Mouse (Mus musculus) limb, embryonic 11.5 days (tissue): ENCODE data around the gene Vps35. TPM values are rescaled to one million over a fixed set of nuclear protein-coding genes. Genes with fewer than 3 reads are reported as not detected.

Source experiments
- ATAC-seq: fragments of 200-750 bp; cut with Nextera tagmentation; 2 replicates; pipeline ENCODE4 v1.8.0; 2017; ENCODE audit warnings: low read depth; ENCODE audit not compliant: insufficient number of reproducible peaks, low FRiP score, low TSS enrichment
- DNase-seq: peaks from one replicate; pipeline ENCODE4 v3.0.0-alpha.2; 2015; ENCODE audit warnings: low spot score
- H3K27ac ChIP-seq: fragments of 300-500 bp; sonication (generic); replicated peaks from 2 replicates; pipeline ENCODE4 v1.5.1; 2014; ENCODE audit warnings: low read depth, mild to moderate bottlenecking, low read length
- H3K27me3 ChIP-seq: fragments of 300-500 bp; sonication (generic); 2 replicates; pipeline ENCODE4 v1.6.1; 2014; ENCODE audit warnings: mild to moderate bottlenecking, low read length, mixed read lengths; ENCODE audit not compliant: control insufficient read depth, insufficient read depth
- H3K36me3 ChIP-seq: fragments of 300-500 bp; sonication (generic); 2 replicates; pipeline ENCODE4 v1.6.1; 2014; ENCODE audit warnings: mild to moderate bottlenecking, low read length, moderate library complexity, mixed read lengths; ENCODE audit not compliant: control insufficient read depth, insufficient read depth
- H3K4me1 ChIP-seq: fragments of 300-500 bp; sonication (generic); 2 replicates; pipeline ENCODE4 v1.6.1; 2014; ENCODE audit warnings: low read length, mixed read lengths; ENCODE audit not compliant: control insufficient read depth, insufficient read depth
- H3K4me2 ChIP-seq: fragments of 300-500 bp; sonication (generic); 2 replicates; pipeline ENCODE4 v1.6.1; 2014; ENCODE audit warnings: low read depth, mild to moderate bottlenecking, moderate library complexity; ENCODE audit not compliant: severe bottlenecking
- H3K4me3 ChIP-seq: fragments of 300-500 bp; sonication (generic); 2 replicates; pipeline ENCODE4 v1.5.1; 2014; ENCODE audit warnings: low read depth, low read length
- H3K9ac ChIP-seq: fragments of 300-500 bp; sonication (generic); 2 replicates; pipeline ENCODE4 v1.6.1; 2014; ENCODE audit warnings: mild to moderate bottlenecking, low read length
- H3K9me3 ChIP-seq: fragments of 300-500 bp; sonication (generic); 2 replicates; pipeline ENCODE4 v1.6.1; 2016; ENCODE audit warnings: low read length; ENCODE audit not compliant: control insufficient read depth
- WGBS: fragments of 180-500 bp; shearing (Covaris S2); extraction: QIAGEN DNeasy Blood & Tissue Kit; methylation state at CpG from one replicate; pipeline ENCODE4 v1.1.7; 2014; 5-methylcytosine and 5-hydroxymethylcytosine counted together
- polyA plus RNA-seq: library from polyadenylated mRNA; unstranded; fragments of >200 nt; fragmentation: Nextera tagmentation; extraction: Ambion mirVana; gene quantifications from 2 replicates; pipeline ENCODE4 v1.2.1, GENCODE M21; 2014

Gene Vps35
- polyA plus RNA-seq, 1 experiment from 2014 or later, result 150 TPM

- Histone ChIP-seq H3K36me3 (no peaks in the 10 kb centered on the region), H3K9ac (peak overlapping the region; percentile 94), H3K4me2 (peak overlapping the region; percentile 83), H3K9me3 (no peaks in the 10 kb centered on the region), H3K4me1 (peaks cover 8% of the 10 kb centered on the region), H3K4me3 (peak overlapping the region; percentile 95), H3K27ac (no peak overlapping the region), H3K27me3 (no peaks in the 10 kb centered on the region)
- peak; percentile 52 for ATAC-seq
- DNase-seq, result peak; percentile 27
- WGBS, result under 1% methylated on average over 52 of the region's 53 CpGs
These were observed 785 bp downstream of the Vps35 start for GRCm38 (mm10) chr8:85298600-85299433.

DNA sequence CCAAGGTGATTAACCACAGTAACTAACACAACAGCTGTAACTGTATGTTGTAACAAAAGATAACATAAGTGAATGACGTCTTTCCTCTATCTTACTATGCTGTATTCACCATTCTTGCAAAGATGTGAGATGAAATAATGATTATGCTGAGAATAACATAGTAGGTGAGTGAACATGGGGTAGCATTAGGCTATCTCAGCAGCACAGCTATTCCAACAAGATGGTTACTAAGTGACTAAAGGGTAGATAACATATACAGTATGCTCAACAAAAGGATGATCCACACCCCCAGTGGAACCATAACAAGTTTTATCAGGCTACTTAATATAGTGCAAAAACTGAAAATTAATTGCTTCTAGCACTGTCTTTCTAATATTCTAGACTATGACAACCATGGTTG, 12.8 kb downstream of the Vps35 start:
- 95% methylated on average over 1 of the region's 1 CpGs for WGBS
- H3K4me2 ChIP-seq, result no peak overlapping the region
- H3K4me1 ChIP-seq, result no peaks in the 10 kb centered on the region
- no peaks in the 10 kb centered on the region for H3K27me3 ChIP-seq
- DNase-seq (no peak), ATAC-seq (no peak)
- H3K9ac ChIP-seq, result no peak overlapping the region
- peaks cover 19% of the 10 kb centered on the region for H3K36me3 ChIP-seq
- H3K9me3 ChIP-seq, result no peaks in the 10 kb centered on the region
- no peak overlapping the region for H3K27ac ChIP-seq
- no peak overlapping the region for H3K4me3 ChIP-seq

DNA sequence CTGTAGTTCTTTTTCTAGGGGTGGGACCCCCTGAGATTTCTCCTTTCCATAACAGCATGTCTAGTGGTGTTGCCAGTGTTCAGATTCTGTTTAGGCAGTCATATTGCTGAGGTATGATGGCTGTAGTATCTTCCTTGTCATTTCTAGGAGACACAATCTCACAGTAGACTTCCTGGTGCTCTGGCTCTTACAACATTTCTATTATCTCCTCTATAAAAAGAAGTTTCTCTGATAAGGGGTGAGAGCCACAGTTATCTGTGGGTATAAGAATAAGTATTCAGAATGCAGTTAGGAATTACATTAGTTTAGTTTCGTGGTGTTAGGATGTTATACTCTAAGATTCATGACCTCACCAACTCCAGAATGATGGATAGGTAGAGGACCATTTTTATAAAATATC, 72.3 kb downstream of the Vps35 start:
- Histone ChIP-seq H3K27me3 (no peaks in the 10 kb centered on the region), H3K36me3 (no peaks in the 10 kb centered on the region), H3K4me2 (no peak overlapping the region), H3K9me3 (no peaks in the 10 kb centered on the region), H3K4me3 (no peak overlapping the region), H3K9ac (no peak overlapping the region), H3K27ac (no peak overlapping the region), H3K4me1 (no peaks in the 10 kb centered on the region)
- DNase-seq, result no peak
- 61% methylated on average over 1 of the region's 1 CpGs for WGBS
- no peak for ATAC-seq

GRCm38 (mm10) chr8:85225688-85226087, 73.9 kb downstream of the Vps35 start, which contains the start of gene Olfr371:
Olfr371 (plus strand) TSS chr8:85225988.
- no peaks in the 10 kb centered on the region for H3K4me1 ChIP-seq
- no peak within 1 kb of the TSS for H3K4me2 ChIP-seq
- H3K27me3 ChIP-seq, result no peaks in the 10 kb centered on the region
- no peak within 1 kb of the TSS for H3K27ac ChIP-seq
- no peaks in the 10 kb centered on the region for H3K36me3 ChIP-seq
- no peaks in the 10 kb centered on the region for H3K9me3 ChIP-seq
- H3K9ac ChIP-seq, result no peak within 1 kb of the TSS
- DNase-seq (no peak), ATAC-seq (no peak)
- 45% methylated on average over 1 of the region's 1 CpGs for WGBS
- H3K4me3 ChIP-seq, result no peak within 1 kb of the TSS

- no peak for ATAC-seq
These were observed 78.6 kb downstream of the Vps35 start for GRCm38 (mm10) chr8:85220992-85221391.

GRCm38 (mm10) chr8:85220220-85220619, 79.4 kb downstream of the Vps35 start:
- Histone ChIP-seq H3K4me1 (no peaks in the 10 kb centered on the region), H3K27me3 (no peaks in the 10 kb centered on the region), H3K4me3 (no peak overlapping the region), H3K36me3 (no peaks in the 10 kb centered on the region), H3K27ac (no peak overlapping the region), H3K9me3 (no peaks in the 10 kb centered on the region), H3K9ac (no peak overlapping the region), H3K4me2 (no peak overlapping the region)
- DNase-seq, result no peak
- 75% methylated on average over 4 of the region's 4 CpGs for WGBS
- no peak for ATAC-seq

More at GRCm38 (mm10) chr8:85220992-85221391, 78.6 kb downstream of the Vps35 start:
- Histone ChIP-seq H3K36me3 (no peaks in the 10 kb centered on the region), H3K4me3 (no peak overlapping the region), H3K9me3 (no peaks in the 10 kb centered on the region), H3K27me3 (no peaks in the 10 kb centered on the region), H3K4me1 (no peaks in the 10 kb centered on the region), H3K4me2 (no peak overlapping the region), H3K9ac (no peak overlapping the region), H3K27ac (no peak overlapping the region)
- WGBS, result 63% methylated on average over 6 of the region's 6 CpGs
- no peak for DNase-seq

Other genes with a start within 250 kb of the Vps35 start
- gene Fbxw9, start 239.7 kb downstream of the Vps35 start, polyA plus RNA-seq, result 21.0 and 21.2 TPM in 2 replicates
- gene Gm5741, start 231.8 kb downstream of the Vps35 start, polyA plus RNA-seq, result 0.75 TPM in 1 of 2 replicates, not detected in the other
- 69.4 and 73.8 TPM in 2 replicates for gene Dhps, start 228.0 kb downstream of the Vps35 start, polyA plus RNA-seq
- 112 and 115 TPM in 2 replicates for gene Wdr83os, start 219.1 kb downstream of the Vps35 start, polyA plus RNA-seq
- 54.9 and 57.7 TPM in 2 replicates for gene Wdr83, start 218.5 kb downstream of the Vps35 start, polyA plus RNA-seq
- gene Man2b1, start 216.5 kb downstream of the Vps35 start, polyA plus RNA-seq, result 22.1 and 23.4 TPM in 2 replicates
- 2.1 and 2.3 TPM in 2 replicates for gene Zfp791, start 176.7 kb downstream of the Vps35 start, polyA plus RNA-seq
- not detected in 2 replicates for gene Cks1brt, start 147.9 kb downstream of the Vps35 start, polyA plus RNA-seq
- not detected in 2 replicates for gene Olfr371, start 73.8 kb downstream of the Vps35 start, polyA plus RNA-seq
- gene Orc6, start 170 bp downstream of the Vps35 start, polyA plus RNA-seq, result 158 and 159 TPM in 2 replicates
- gene Mylk3, start 86.5 kb upstream of the Vps35 start, polyA plus RNA-seq, result 1.4 and 1.7 TPM in 2 replicates
- 45.0 and 48.8 TPM in 2 replicates for gene 4921524J17Rik, start 133.0 kb upstream of the Vps35 start, polyA plus RNA-seq
- 62.5 and 73.6 TPM in 2 replicates for gene Gpt2, start 192.8 kb upstream of the Vps35 start, polyA plus RNA-seq